Mouse (Mus musculus): Measurements from ENCODE around the gene Farp1. TPM values are rescaled to one million over a fixed set of nuclear protein-coding genes. Genes with fewer than 3 reads are reported as not detected.
"Not testable (repeated sequence)": the region's sequence is repeated elsewhere in the genome, so short reads cannot be mapped to it uniquely, and the experiment has no call there.

Gene Farp1
- total RNA-seq, 4 experiments from 2014 or later, result 125 to 132 (median 132) TPM

DNA sequence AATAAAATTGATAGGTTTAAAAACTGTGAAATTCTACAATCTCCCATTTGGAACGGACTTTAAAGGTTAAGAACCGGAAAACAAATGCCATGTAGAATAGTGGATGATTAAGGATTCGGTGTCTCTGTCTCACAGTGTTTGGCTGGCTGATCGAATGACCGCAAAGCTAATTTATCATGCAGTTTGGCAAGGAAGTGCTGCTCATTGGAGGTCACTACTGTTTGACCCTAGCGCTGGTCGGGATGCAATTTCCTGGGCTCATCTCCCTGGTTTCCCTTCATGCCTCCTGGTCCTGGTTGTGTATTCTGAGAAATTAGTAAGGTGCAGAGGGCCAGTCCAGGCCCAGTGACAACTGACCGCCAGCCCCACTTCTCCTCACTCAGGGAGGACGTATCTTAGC, 145.6 kb downstream of the Farp1 start:
- DNase-seq (ENCODE audit: low spot score in 2 of 2), result no peak

DNA sequence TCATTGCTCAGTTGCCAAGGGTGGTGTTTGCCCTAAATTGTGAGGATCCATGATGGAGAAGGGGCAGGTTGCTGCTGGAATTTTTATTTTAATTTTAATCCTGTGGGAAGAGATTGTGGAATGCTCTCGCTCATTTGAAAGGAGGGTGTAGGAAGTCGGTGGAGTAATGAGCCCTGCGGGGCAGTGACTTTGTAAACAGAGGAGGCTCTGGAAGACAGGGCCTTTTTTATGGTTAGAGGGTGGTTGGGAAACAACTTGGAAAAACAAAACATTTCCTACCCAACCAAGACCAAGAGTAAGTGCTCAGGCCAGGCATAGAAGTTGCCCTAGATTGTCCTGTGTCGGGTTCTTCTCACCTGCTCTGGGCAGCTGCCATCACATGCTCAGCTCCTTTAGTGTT, 146.8 kb downstream of the Farp1 start:
- no peak for DNase-seq (ENCODE audit: low spot score in 2 of 2)

DNA sequence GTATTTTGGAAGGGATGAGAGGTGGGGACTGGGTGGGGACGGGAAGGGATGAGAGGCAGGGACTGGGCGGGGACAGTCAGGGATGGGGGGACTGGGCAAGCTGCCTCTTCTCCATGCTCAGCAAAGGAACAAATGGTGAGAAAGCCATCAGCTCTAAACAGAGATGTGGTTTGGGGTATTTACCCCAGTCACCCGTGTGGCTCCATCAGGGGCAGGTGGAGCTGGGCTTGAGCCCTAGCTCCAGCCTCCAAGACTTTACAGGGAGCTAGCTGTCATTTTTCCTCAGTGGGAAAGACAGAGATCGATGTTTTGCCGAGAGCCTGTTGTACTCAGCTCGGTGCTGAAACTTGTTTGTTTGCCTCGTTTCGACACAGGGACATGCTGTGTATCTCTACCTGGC, 148.0 kb downstream of the Farp1 start:
- no peak for DNase-seq (ENCODE audit: low spot score in 2 of 2)

DNA sequence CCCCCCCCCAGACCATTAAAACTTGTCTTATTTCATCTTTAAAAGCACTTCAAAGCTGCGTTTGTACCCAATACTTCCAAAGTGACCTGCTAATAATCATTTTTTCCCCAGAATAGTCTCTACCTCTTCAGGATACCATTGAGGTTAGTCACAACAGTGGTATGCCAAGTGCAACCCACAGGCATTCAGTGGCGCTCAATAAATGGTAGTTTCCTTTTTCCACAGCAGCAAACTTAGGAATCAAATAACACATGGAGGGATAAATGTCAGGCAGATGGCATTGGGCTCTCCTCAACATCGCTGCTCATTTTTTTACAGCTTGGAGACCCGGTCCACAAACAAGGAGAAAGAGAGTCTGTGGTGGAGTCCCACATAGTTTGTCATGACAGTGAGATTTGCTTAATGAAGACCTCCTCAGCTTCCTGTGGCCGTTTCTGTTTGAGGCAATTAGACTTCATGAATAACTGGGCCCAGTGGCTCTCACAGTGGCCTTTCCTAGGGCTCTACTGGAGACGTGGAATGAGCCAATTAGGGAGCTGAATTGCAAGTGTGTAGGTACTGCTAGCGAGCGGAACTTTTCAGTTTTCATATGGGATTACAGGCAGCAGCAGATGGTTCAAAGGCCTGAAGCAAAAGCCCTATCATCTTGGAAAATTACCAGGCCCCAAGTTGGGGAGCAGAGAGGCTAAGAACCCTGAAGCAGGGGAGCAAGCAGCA, 148.6 kb downstream of the Farp1 start:
- no peak for DNase-seq (ENCODE audit: low spot score in 2 of 2)

DNA sequence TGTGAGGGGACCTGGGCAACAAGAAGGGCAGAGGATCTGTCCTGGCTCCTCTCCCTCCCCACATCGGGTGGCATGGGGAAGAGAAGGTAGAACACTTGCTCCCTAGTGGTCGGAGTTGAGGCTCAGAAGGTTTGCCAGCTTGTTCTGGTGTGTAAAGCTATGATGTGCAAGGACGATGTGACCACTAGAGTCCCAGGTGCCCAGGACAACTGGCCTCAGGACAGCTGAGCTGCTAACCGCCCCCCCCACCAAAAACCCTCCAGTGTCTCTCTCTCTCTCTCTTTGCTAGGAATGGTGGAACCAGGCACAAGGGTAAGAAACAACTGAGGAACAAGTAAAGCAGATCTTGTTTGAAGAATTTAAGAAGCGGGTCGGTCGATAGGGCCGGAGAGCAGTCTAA, 149.4 kb downstream of the Farp1 start:
- DNase-seq (ENCODE audit: low spot score in 2 of 2), result no peak

DNA sequence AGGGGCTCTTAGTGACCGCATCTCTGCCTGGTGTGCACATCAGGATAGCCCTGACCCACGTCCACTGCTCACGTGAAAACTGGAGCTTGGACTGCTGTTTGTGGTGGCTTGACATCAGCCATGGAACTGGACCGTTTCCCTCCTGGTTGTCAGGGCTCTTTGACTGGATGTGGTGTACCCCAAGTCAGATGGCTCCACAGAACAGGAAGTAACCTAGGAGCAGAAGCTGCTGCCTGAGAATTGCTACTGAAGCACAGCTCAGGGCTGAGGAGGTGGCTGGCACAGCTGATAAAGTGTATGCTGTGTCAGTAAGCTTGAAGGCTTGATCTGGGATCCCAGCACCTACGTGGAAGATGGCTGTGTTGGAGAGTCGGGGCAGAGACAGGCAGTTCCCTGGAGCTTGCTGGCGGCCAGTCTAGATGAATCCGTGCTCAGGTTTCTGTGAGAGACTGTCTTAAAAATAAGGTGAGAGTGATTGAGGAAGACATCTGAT, 151.4 kb downstream of the Farp1 start:
- DNase-seq (ENCODE audit: low spot score in 2 of 2), result no peak

DNA sequence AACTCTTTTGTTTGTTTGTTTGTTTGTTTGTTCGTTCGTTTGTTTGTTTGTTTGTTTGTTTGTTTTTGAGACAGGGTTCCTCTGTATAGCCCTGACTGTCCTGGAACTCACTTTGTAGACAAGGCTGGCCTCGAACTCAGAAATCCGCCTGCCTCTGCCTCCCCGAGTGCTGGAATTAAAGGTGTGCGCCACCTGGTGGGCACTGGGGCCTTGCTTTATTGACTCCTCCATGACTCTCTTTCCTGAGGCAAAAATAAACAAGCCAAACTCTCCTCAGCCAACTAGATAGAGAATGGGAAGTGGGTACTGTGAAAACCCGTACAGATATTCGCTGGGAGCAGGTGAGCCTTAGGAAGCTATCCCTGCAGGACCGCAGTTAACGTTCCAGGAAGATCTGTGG, 154.8 kb downstream of the Farp1 start:
- not testable (repeated sequence) for DNase-seq (ENCODE audit: low spot score in 2 of 2)

DNA sequence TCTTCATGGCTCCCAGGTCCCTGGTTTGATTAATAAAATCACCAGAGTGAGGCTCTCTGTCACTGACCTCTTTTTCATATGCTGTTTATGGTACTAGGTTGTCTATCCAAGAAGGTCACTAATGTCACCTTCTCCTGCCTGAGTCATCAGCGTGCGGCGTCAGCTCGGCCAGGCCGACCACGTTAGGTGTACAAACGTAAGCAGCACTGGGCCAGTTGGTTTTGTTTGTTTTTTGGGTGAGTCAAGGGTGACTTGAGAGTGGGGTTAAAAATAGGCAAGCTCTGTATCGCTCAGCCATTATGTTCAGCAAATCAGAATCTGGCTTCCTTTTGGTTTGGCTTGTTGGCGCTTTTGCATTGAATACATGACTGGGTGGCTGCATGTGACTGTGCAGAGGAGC, 155.4 kb downstream of the Farp1 start:
- no peak for DNase-seq (ENCODE audit: low spot score in 2 of 2)

DNA sequence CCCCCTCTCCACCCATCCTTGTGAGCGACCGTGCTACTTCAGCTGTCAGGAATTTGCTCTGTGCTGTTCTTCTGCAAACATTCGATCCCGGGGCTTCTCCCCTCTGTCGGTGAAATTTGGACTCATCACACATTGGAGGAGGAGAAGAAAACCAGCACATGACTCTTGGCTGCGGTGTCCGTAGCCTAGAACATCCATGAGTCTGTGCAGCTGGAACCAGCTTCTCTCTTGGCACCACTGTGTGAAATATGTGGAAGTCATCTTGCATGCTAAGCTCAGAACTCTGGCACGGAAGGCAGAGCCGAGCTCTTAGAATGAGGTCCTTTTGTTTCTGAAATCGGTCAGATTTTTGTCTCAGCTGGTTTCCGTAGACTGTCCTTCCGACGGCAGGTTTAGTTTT, 156.7 kb downstream of the Farp1 start:
- DNase-seq (ENCODE audit: low spot score in 2 of 2), result no peak

DNA sequence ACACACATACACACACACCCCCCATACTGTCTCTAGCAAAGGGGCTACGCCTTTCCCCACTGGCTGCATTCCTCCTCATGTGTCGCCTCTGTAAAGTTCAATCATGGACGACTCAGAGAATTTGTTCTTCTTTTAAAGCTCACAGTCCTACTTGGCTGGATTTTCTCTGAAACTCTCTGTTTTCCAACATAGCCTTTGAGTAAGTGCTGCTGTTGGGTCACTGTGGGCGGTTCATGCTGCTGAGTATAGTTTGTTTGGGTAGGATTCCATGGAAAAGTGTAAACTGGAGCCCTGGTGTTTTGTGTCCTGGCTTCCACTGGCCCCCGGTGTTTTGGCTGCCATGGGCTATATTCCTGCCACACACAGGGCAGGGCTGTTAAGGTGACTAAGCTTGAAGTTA, 157.4 kb downstream of the Farp1 start:
- no peak for DNase-seq (ENCODE audit: low spot score in 2 of 2)

DNA sequence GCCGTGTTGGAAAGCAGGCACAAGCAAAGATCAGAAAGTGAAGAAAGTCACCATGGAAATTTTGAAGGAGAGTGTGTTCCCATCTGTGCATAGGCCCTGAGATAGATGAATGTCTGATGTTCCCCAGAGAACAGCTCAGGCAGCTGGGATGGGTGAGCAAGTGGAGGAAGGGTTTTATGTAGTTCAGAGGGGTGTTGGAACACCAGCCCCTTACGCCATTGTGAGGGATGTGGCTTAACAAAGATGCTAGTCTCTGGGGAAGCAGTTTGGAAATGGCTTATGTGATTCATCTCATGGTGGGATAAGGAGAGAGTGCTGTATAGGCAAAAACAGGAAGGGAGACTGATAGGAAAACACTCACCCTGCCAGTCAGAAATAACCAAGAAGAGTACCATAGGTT, 159.0 kb downstream of the Farp1 start:
- no peak for DNase-seq (ENCODE audit: low spot score in 2 of 2)

DNA sequence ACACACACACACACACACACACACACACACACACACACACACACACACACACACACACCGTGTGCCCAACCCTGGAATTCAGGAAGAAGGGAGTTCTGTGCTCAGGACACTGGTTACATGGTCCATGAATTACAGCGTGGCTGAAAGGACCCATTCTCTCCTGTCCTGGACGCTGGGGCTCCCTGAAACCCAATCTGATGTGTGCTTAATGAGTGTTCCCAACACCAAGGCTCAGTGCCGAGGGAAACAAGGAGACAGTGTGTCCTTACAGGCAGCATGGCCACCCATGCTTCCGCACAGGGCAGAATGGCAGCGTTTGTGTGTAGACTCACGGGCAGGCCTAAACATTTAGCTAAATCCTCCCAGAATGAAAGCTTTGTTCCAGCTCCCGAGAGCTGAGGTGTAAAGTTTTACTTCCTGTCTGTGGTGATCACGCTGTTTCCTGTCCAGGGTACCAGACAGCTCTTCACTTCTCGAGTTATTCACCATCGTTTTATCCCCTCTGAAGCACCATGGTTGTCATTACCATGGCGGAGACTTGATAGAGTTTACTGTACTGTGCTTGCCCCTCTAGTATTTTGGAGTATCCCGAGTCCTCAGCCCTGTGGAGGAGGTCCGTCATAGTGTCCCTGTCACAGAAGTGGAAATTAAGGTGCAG, 164.0 kb downstream of the Farp1 start:
- peak in 1 of 2 experiments; percentile 53 for DNase-seq (ENCODE audit: low spot score in 2 of 2)

DNA sequence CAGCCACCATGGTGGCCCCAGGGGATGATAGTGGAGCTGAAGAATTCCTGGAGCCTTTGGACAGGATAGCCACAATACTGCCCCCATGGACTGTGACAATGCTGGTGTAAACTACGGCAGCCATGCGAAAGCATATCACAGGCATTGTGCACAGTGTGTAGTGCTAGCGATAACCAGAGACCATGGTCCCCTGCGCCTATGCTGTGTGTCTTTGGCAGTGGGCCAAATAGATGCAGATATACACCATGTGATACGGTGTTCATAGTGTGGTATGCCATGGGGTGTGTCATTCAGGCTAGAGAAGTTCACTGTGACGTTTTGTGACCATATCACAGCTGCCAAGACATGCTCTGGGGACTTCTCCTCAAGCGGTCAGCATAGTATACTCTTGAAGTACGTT, 164.8 kb downstream of the Farp1 start:
- DNase-seq (ENCODE audit: low spot score in 2 of 2), result no peak

DNA sequence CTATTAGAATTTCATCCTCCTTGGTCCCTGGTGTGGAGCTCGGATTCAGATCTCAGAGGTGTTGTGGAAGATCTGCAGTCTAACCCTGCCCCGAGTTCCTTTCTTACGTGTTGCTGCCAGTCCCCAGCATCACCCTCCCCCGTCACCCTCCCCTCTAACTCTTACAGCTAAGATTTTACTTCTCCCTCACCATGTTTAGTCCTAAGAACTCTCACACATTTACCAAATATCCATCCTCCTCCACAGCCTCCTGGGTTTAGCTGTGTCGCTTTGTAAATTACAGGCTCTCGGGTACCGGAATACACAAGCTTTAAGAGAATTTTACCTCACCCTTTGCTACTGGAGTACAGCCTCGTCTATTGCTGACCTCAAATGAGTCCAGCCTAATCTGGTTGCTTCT, 165.4 kb downstream of the Farp1 start:
- DNase-seq (ENCODE audit: low spot score in 2 of 2), result no peak

DNA sequence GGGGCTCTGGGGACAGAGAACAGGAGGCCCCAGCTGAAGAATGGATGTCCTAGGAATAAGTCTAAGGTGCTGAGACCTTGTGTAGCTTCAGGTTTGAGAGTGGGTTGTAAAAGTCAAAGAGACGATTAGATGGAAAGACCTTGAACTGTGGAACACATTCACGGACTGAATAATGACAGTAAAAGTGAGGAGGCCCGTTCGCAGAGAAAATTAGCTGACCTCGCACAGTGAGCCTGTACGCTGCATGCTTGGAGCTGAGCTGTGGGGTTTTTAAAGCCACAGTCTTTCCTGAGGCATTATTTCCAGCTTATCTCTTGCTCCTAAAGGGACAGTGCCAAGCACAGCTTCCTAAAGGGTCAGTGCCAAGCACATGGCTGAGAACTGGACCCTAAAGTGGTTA, 166.2 kb downstream of the Farp1 start:
- DNase-seq (ENCODE audit: low spot score in 2 of 2), result no peak

DNA sequence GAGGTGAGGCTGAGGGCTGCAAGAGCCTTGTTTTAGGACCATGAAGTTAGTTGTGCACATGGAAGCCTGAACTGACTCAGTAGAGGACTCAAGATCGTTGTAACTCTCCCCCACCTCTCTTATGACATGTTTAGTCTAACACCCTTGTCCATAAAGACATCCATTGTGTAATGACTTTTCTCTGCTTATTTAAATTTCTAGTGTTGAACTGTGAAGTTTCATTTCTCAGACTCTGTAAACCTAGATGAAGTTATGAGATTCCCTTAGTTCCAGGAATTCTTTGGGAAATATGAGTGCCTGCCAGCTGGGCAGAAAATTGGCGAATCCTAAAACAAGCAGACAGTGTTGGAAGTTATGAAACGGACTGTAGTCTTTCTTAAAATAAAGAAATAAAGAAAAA, 170.5 kb downstream of the Farp1 start:
- no peak for DNase-seq (ENCODE audit: low spot score in 2 of 2)

DNA sequence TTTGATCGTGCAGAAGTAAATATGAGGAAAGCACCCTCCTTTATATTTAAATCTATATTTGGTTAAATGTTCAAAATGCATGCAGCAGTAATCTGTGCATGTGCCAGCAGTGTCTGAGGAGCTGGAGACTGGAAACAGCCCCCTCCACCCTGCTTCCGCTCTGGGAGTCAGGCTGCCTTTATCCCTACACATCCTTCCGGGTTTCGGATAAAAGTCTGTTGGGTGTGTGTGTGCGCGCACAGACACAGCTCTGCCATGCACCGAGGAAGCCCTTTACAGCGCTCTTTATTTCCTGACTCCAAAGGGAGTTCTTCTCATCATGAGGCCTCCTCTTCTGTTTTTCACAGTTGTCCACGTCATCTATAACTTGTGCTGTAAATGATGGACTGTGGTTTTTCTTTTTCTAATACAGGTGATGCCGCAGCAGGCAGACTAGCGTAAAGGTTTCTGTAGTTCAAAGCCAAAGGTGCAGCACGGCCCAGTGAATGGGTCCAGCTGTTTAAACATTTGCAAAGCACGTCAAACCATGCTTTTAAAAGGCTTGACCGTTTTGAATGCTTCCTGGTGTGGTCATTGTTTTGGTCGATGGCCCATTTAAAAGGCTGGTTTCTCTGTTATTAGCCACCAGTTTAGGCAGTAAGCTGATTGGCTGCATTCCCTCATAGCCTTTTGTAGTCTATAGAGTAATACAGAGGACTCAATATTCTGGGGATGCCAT, 172.6 kb downstream of the Farp1 start:
- no peak for DNase-seq (ENCODE audit: low spot score in 2 of 2)

DNA sequence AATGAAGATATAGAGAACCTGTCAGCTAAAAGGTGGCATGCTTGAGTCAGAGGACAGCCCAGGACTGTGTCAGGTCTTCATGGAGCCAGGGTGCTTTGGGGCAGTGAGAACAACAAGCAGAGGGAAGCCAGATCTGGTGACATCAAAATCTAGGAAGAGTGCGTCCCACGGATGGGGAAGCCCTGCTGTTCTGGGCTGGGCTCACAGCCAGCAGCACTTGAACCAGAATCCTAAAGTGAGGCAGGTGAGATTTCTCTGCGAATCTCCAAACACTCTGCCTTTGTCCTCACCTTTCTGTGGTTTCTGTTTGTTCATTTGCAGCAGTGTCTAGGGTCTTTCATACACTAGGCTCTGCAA, 173.1 kb downstream of the Farp1 start:
- no peak for DNase-seq (ENCODE audit: low spot score in 2 of 2)

DNA sequence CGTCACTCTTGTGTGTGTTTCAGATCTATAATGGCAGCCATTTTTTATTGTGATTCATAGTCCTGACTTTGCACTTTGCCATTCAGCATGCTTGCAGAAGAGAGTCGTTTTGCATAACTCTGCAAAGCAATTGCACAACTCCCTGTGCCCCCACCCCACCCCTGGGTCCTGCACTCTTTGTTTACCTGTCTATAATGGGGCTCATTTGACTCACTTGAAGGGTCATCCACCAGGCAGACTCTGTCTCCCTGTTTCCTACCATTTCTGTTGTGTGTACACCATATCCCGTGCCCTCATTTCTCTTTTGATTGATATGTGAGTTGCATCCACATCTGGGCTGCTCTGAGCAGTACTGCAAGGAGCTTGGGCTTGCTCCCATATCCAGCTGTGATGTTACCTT, 175.3 kb downstream of the Farp1 start:
- no peak for DNase-seq (ENCODE audit: low spot score in 2 of 2)

DNA sequence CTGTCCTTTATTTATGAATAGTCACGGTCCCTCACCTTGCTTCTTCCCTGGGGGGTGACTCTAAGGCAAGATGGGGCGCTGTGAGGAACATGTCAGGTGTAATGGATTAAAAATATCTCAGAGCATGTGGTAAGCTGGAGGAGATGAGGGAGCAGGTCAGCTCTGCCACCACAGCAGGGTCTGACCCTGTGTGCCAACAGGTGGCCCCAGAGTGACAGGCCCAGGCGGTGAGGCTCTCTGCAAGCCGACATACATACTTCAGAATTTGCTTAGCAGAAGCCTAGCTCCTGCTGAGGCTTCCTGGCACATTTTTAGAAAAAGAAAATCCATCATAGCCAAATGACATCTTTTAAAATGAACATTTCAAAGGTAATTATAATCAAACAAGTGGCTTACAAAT, 178.7 kb downstream of the Farp1 start:
- no peak for DNase-seq (ENCODE audit: low spot score in 2 of 2)

DNA sequence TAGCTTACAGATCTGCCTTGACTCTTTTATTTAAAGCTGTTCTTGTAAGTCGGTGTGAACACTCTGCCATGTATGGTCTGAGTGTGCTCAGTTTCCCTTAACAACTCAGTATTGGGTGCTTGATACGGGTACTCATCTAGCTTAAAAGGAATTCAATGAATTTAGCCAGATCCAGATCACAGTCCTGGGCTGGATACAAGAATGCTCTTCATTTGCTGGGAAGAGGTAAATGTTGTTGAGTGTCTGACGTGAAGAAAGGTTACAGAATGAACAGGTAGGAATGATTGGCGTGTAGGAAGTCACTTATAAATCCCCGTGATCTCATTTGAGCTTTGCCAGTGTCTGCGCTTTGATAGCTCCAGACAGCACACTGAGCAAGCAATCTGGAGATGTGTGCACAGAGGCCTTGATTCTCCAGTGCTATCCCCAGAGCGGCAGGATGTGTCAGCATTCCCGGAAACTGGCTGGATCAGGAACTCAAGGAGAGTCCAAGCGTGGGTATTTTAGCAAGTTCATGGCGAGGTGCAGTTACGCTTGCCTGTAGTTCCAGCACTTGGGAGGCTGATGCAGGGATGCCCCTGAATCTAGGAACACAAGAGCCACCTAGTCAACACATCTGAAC, 179.7 kb downstream of the Farp1 start:
- DNase-seq (ENCODE audit: low spot score in 2 of 2), result no peak

DNA sequence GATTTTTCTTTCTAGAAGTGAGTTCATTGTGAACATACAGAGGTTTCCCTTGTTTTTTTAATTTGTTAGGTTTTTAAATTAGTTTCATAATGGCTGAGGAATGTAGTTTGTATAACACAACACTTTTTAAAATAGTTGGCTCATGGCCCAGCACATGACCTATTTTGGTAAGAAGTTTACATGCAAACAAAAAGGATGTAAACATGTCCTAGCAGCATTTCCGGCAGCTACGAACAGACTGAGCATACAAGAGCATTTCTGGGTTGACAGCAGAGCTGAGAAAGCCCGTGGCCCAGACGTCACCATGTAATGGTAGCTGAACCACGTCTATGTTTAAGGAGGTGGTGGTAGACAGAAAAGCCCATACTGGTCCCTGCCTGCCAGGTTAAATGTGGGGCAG, 180.8 kb downstream of the Farp1 start:
- no peak for DNase-seq (ENCODE audit: low spot score in 2 of 2)

Data from left cerebral cortex, adult 8-10 months (tissue).